In the genomic region with DNA sequence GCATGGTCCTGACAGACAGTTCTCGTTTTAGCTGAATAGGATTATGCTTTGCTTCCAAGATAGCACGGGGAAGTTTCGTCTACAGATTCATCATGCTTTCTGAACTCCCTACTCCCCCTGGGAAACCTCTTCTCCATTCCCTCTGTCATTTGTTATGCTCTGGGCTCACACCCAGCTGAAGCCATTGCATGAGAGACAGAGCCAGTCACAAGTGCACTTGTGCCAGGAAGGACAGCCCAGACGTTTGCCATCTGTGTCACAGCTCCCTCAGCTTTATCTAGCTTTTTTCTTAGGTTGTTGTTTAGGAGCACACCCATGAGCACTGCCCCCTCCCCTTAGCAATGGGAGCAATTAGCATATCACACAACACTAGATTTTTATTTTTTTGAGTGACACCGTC, we compare ENCODE assay signal across 11 mouse cellular contexts.
DNase-seq lines count a peak whose midpoint lies in the region; TF ChIP-seq lines count a peak whose summit lies in the region.
"Had no signal": no experiment of that assay in that cellular context is flagged by ENCODE, and none has a peak within 500 bp of the region (broad histone marks: within the 10 kb centered on the region; RNA-seq: fewer than 3 reads in every experiment).

No protein-coding gene starts in this region.

- intact Hi-C loops in gastrocnemius, adult 2 months (cut with DNase I): no loop called here
- intact Hi-C loops in heart, postnatal 10 days (cut with DNase I): no loop called here

- peak; percentile 56 for DNase-seq in gastrocnemius, adult 2 months
- no peak for DNase-seq in gastrocnemius, postnatal 4 days (ENCODE audit: low spot score in 2 of 2)
- peak; percentile 54 to 58 for DNase-seq in right cerebral cortex, postnatal 10 days (ENCODE audit: low spot score in 2 of 2)
- DNase-seq in right cerebral cortex, postnatal 25 days: no peak
- DNase-seq in heart, postnatal 10 days: peak; percentile 68 to 69
- peak; percentile 35 for DNase-seq in retina, postnatal 1 day
- no peak for DNase-seq in embryo, embryonic 10 days (ENCODE audit: low spot score)
- no peak for DNase-seq in kidney, postnatal 10 days
- DNase-seq: embryo, embryonic 11 days; thymus, postnatal 36 days had no signal

- H3K4me3 ChIP-seq in gastrocnemius, adult 2 months: no peak overlapping the region
- H3K4me3 ChIP-seq: limb, embryonic 15.5 days had no signal

- peak overlapping the region; percentile 13; the same call in 1 of the 2 replicates for H3K27ac ChIP-seq in gastrocnemius, adult 2 months
- H3K27ac ChIP-seq: limb, embryonic 15.5 days had no signal

- no peak for TF ChIP-seq CTCF in gastrocnemius, adult 2 months (IDR thresholded peaks at IDR 0.05)

Comparison
In these comparisons a context has a peak if more than half of its experiments do, and no peak if none do; other contexts are left out.
1. DNase-seq: peak in gastrocnemius, adult 2 months (single experiment), right cerebral cortex, postnatal 10 days (2 of 2), heart, postnatal 10 days (2 of 2) and retina, postnatal 1 day (single experiment); none in gastrocnemius, postnatal 4 days (0 of 2), right cerebral cortex, postnatal 25 days (single experiment), embryo, embryonic 10 days (single experiment) and kidney, postnatal 10 days (single experiment).